Mouse (Mus musculus): ENCODE results near the gene Tmem256.

DNA sequence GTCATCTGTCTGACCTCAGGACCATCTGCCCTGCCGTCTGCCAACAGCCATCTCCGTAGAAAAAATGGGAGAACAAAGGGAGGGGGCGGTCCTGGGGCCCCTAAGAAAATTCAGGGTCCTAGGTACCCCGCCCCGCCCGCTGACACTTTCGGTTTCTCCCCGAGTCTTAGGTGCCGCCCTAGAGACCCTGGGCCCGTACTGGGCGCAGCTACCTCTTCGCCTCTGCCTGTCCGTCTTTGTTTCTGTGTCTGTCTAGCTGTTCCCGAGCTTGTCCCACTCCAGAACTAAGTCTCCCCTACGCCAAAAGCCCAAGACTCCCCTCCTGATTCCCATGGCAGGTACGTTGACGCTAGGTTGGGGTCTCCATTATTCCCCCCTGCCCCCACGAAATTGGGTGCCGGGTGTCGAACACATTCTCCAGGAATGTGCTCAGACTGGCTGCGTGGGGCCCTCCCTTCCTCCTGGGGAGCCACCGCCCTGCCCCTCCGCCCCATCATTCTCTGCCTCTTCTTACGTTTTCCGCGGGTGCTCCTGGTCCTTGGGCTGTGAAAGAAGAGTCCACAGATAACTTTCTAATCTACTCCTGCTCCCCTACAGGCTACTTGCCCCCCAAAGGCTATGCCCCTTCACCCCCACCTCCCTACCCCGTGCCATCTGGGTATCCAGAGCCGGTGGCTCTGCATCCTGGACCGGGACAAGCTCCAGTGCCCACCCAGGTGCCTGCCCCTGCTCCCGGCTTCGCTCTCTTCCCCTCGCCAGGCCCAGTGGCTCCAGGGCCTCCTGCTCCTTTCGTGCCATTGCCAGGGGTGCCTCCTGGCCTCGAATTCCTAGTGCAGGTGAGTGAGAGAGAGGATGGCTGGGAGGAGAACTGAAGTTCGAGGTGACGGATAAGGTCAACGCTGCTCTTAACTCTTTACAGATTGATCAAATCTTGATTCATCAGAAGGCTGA is 8.7 kb downstream of the Tmem256 start:
- no peak for TF ChIP-seq CTCF (IDR thresholded peaks at IDR 0.05; ENCODE audit: low read depth)
- no peak for TF ChIP-seq EP300 (IDR thresholded peaks at IDR 0.05; ENCODE audit: low read depth)

Measured in liver, postnatal 0 days (tissue).